Mouse (Mus musculus) myocyte (in vitro differentiated cells): ENCODE measurements around the gene Olfr284.

Experiments
- CEBPB ChIP-seq: IDR thresholded peaks from 2 replicates; pipeline ENCODE4 v1.6.1; 2011; ENCODE audit warnings: mild to moderate bottlenecking, moderate library complexity; ENCODE audit not compliant: poor library complexity, insufficient read depth, severe bottlenecking
- E2F4 ChIP-seq: IDR thresholded peaks from one replicate; pipeline ENCODE4 v1.6.1; 2011; ENCODE audit warnings: mild to moderate bottlenecking, control low read depth, moderate library complexity; ENCODE audit not compliant: insufficient read depth
- MAX ChIP-seq: IDR thresholded peaks from one replicate; pipeline ENCODE4 v1.6.1; 2011; ENCODE audit warnings: low read depth, mild to moderate bottlenecking, control low read depth
- MYOG ChIP-seq, 3 experiments: IDR thresholded peaks; one replicate each; pipeline ENCODE4 v1.6.1; 2011; ENCODE audit warnings: control low read depth in 2 of 3, low read depth in 2 of 3, mild to moderate bottlenecking in 2 of 3; ENCODE audit not compliant: insufficient read length in 2 of 3, control insufficient read depth in 1 of 3, insufficient read depth in 1 of 3
- POLR2A ChIP-seq: IDR thresholded peaks from one replicate; pipeline ENCODE4 v1.6.1; 2011; ENCODE audit warnings: low read depth, mild to moderate bottlenecking, control low read depth, moderate library complexity; ENCODE audit not compliant: insufficient read length
- POLR2AphosphoS2 ChIP-seq: IDR thresholded peaks from one replicate; pipeline ENCODE4 v1.6.1; 2011; ENCODE audit warnings: low read depth, control low read depth; ENCODE audit not compliant: insufficient read length
- REST ChIP-seq: IDR thresholded peaks from one replicate; pipeline ENCODE4 v1.6.1; 2011; ENCODE audit warnings: mild to moderate bottlenecking, control low read depth, moderate library complexity; ENCODE audit not compliant: insufficient read depth, insufficient read length
- SRF ChIP-seq: IDR thresholded peaks from one replicate; pipeline ENCODE4 v1.6.1; 2011; ENCODE audit warnings: low read depth; ENCODE audit not compliant: control insufficient read depth, insufficient read length
- TCF12 ChIP-seq: IDR thresholded peaks from one replicate; pipeline ENCODE4 v1.6.1; 2011; ENCODE audit warnings: mild to moderate bottlenecking, control low read depth; ENCODE audit not compliant: poor library complexity, insufficient read depth, severe bottlenecking
- USF1 ChIP-seq: IDR thresholded peaks from one replicate; pipeline ENCODE4 v1.6.1; 2011; ENCODE audit warnings: low read depth, mild to moderate bottlenecking, control low read depth, moderate library complexity

- TF ChIP-seq MYOG (IDR thresholded peaks at IDR 0.05; ENCODE audit: control insufficient read depth in 1 of 3, insufficient read depth in 1 of 3, insufficient read length in 2 of 3, low read depth in 2 of 3) (no peak), MAX (no peak), POLR2AphosphoS2 (no peak), POLR2A (no peak), REST (no peak), TCF12 (no peak), USF1 (no peak), E2F4 (no peak), SRF (no peak), CEBPB (no peak)
Measured at GRCm38 (mm10) chr15:98315703-98316102, 25.1 kb downstream of the Olfr284 start.
